Mouse (Mus musculus) limb, embryonic 14.5 days (tissue): ENCODE results near the gene Fis1. TPM values are rescaled to one million over a fixed set of nuclear protein-coding genes. Genes with fewer than 3 reads are reported as not detected.

ENCODE experiments used
- ATAC-seq: fragments of 200-750 bp; cut with Nextera tagmentation; 2 replicates; pipeline ENCODE4 v1.8.0; 2017; ENCODE audit warnings: low read depth, moderate number of reproducible peaks, moderate TSS enrichment; ENCODE audit not compliant: low FRiP score
- DNase-seq: peaks from one replicate; pipeline ENCODE4 v3.0.0-alpha.2; 2015; ENCODE audit warnings: low spot score
- H3K27ac ChIP-seq: fragments of 300-500 bp; sonication (generic); replicated peaks from 2 replicates; pipeline ENCODE4 v1.5.1; 2014; ENCODE audit warnings: low read depth, mild to moderate bottlenecking, low read length, moderate library complexity, mixed read lengths
- H3K27me3 ChIP-seq: fragments of 300-500 bp; sonication (generic); 2 replicates; pipeline ENCODE4 v1.6.1; 2014; ENCODE audit warnings: low read length, mixed read lengths; ENCODE audit not compliant: control insufficient read depth, insufficient read depth
- H3K36me3 ChIP-seq: fragments of 300-500 bp; sonication (generic); 2 replicates; pipeline ENCODE4 v1.6.1; 2014; ENCODE audit warnings: mild to moderate bottlenecking, low read length, moderate library complexity, mixed read lengths; ENCODE audit not compliant: control insufficient read depth, insufficient read depth
- H3K4me1 ChIP-seq: fragments of 300-500 bp; sonication (generic); 2 replicates; pipeline ENCODE4 v1.6.1; 2014; ENCODE audit warnings: antibody characterized with exemption, low read length, mixed read lengths; ENCODE audit not compliant: control insufficient read depth, insufficient read depth
- H3K4me2 ChIP-seq: fragments of 300-500 bp; sonication (generic); replicated peaks from 2 replicates; pipeline ENCODE4 v1.6.1; 2014; ENCODE audit warnings: low read depth, mild to moderate bottlenecking, low read length, moderate library complexity; ENCODE audit not compliant: severe bottlenecking
- H3K4me3 ChIP-seq: fragments of 300-500 bp; sonication (generic); replicated peaks from 2 replicates; pipeline ENCODE4 v1.5.1; 2014; ENCODE audit warnings: low read length
- H3K9ac ChIP-seq: fragments of 300-500 bp; sonication (generic); 2 replicates; pipeline ENCODE4 v1.6.1; 2014; ENCODE audit warnings: mild to moderate bottlenecking, low read depth, low read length, moderate library complexity; ENCODE audit not compliant: severe bottlenecking
- H3K9me3 ChIP-seq: fragments of 300-500 bp; sonication (generic); 2 replicates; pipeline ENCODE4 v1.6.1; 2016; ENCODE audit warnings: low read length; ENCODE audit not compliant: control insufficient read depth
- POLR2A ChIP-seq: fragments of 200-500 bp; IDR thresholded peaks from 2 replicates; pipeline ENCODE4 v1.8.0; 2012; ENCODE audit warnings: inconsistent platforms, mild to moderate bottlenecking, moderate library complexity, borderline replicate concordance; ENCODE audit not compliant: insufficient read depth, insufficient read length; ENCODE audit errors: extremely low read depth
- WGBS: fragments of 180-500 bp; shearing (Covaris S2); extraction: QIAGEN DNeasy Blood & Tissue Kit; methylation state at CpG from one replicate; pipeline ENCODE4 v1.1.7; 2014; 5-methylcytosine and 5-hydroxymethylcytosine counted together
- polyA plus RNA-seq, 2 experiments: library from polyadenylated mRNA; depleted of rRNA in 1 of 2; stranded (reverse) in 1 of 2; unstranded in 1 of 2; fragments of >200 nt; fragmentation: Nextera tagmentation in 1 of 2; extraction: Ambion mirVana in 1 of 2; gene quantifications; 2 replicates each; pipeline versions ENCODE4 v1.2.1 to v1.2.3; 2012 to 2014

Gene Fis1
- polyA plus RNA-seq, 2 experiments = 225 to 284 TPM

DNA sequence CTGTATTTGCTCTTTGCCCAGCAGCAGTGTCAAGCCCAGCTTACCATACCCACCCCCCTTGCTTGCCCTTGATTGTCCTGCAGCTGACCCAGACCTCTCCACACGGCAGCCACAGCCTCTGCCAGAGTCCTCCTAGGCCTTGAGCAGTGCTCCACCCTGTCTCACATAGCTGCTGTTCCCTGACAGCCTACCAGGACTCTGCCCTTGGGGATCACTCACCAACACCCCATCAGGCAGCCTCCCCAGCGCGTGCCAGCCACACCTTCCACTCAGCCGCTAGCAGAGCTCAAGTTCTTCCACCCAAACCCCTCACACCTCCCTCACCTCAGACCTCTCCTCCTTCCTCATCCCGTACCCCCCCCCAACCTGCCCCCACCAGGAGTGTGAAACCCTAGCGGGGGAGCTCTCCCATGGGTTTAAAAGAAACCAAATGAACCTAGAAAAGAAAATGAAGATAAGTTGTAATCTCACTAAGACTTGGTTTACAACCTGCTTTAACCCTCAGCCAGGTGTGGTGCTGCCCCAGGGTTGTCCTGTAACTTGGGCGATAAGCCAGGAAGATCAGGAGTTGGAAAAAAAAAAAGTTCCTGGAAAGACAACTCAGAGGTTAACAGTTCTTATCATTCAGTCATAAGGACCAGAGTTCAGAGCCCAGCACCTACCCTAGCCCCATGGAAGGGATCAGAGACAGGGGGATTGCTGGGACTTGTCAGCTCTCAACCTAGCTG is 29.2 kb upstream of the Fis1 start:
- no peak overlapping the region for H3K4me3 ChIP-seq
- ATAC-seq (no peak), DNase-seq (no peak)
- no peak overlapping the region for H3K9ac ChIP-seq
- peaks cover 6% of the 10 kb centered on the region for H3K36me3 ChIP-seq
- TF ChIP-seq POLR2A = no peak
- 54% methylated on average over 7 of the region's 7 CpGs for WGBS
- no peaks in the 10 kb centered on the region for H3K4me1 ChIP-seq
- H3K27me3 ChIP-seq = no peaks in the 10 kb centered on the region
- H3K4me2 ChIP-seq = no peak overlapping the region
- H3K9me3 ChIP-seq = no peaks in the 10 kb centered on the region
- H3K27ac ChIP-seq = no peak overlapping the region

- peak; percentile 85 for ATAC-seq
- Histone ChIP-seq H3K4me2 (no peak overlapping the region), H3K36me3 (peaks cover 6% of the 10 kb centered on the region), H3K27ac (no peak overlapping the region; the same call in 1 of the 2 replicates), H3K27me3 (no peaks in the 10 kb centered on the region), H3K9me3 (no peaks in the 10 kb centered on the region), H3K9ac (no peak overlapping the region), H3K4me1 (no peaks in the 10 kb centered on the region; the same call in 1 of the 2 replicates), H3K4me3 (no peak overlapping the region)
- no peak for TF ChIP-seq POLR2A
- peak; percentile 83 for DNase-seq
- WGBS = 16% methylated on average over 4 of the region's 4 CpGs
Measured at GRCm38 (mm10) chr5:136929073-136929472, 24.0 kb upstream of the Fis1 start.

GRCm38 (mm10) chr5:136931896-136932295 is 21.2 kb upstream of the Fis1 start:
- no peak overlapping the region for H3K27ac ChIP-seq
- ATAC-seq (no peak), DNase-seq (no peak)
- H3K36me3 ChIP-seq = no peaks in the 10 kb centered on the region
- no peak for TF ChIP-seq POLR2A
- H3K9me3 ChIP-seq = no peaks in the 10 kb centered on the region
- H3K4me3 ChIP-seq = no peak overlapping the region
- no peaks in the 10 kb centered on the region for H3K27me3 ChIP-seq
- no peaks in the 10 kb centered on the region; the same call in 1 of the 2 replicates for H3K4me1 ChIP-seq
- H3K9ac ChIP-seq = no peak overlapping the region
- WGBS = 82% methylated on average over 14 of the region's 14 CpGs
- no peak overlapping the region for H3K4me2 ChIP-seq

DNA sequence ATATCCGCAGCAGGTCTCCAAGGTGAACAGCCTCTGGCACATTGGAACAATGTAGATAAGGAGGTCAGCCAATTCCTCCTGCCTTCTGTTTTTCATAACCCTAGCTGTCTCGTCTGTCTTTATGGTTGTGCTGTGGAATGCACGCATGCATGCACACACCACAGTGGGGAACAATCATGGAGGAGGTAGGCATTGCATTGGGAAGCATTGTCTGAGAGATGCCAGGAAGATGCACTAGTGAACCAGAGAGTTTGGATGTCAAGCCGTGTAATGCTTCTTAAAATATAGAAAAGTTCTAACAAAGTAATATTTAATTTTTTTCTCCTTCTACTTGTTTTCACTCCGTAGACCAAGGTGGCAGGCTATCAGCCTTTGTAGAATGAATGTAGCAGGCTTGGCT is 20.1 kb upstream of the Fis1 start:
- TF ChIP-seq POLR2A = no peak
- no peak overlapping the region for H3K27ac ChIP-seq

GRCm38 (mm10) chr5:136933930-136934329 is 19.1 kb upstream of the Fis1 start:
- Histone ChIP-seq H3K9ac (no peak overlapping the region), H3K4me2 (no peak overlapping the region), H3K27ac (no peak overlapping the region), H3K36me3 (no peaks in the 10 kb centered on the region), H3K4me1 (no peaks in the 10 kb centered on the region; the same call in 1 of the 2 replicates), H3K9me3 (no peaks in the 10 kb centered on the region), H3K4me3 (no peak overlapping the region), H3K27me3 (no peaks in the 10 kb centered on the region)
- 87% methylated on average over 6 of the region's 6 CpGs for WGBS
- no peak for TF ChIP-seq POLR2A
- DNase-seq (no peak), ATAC-seq (no peak)

More for the DNA sequence above, 20.1 kb upstream of the Fis1 start:
- no peaks in the 10 kb centered on the region; the same call in 1 of the 2 replicates for H3K4me1 ChIP-seq
- no peak for ATAC-seq
- no peak overlapping the region for H3K9ac ChIP-seq
- no peak for DNase-seq
- H3K4me2 ChIP-seq = no peak overlapping the region
- H3K9me3 ChIP-seq = no peaks in the 10 kb centered on the region
- no peak overlapping the region for H3K4me3 ChIP-seq
- H3K27me3 ChIP-seq = no peaks in the 10 kb centered on the region
- H3K36me3 ChIP-seq = no peaks in the 10 kb centered on the region
- 72% methylated on average over 5 of the region's 5 CpGs for WGBS
